Mouse (Mus musculus) urinary bladder, postnatal 0 days (tissue): ENCODE results near the gene Clcf1. TPM values are rescaled to one million over a fixed set of nuclear protein-coding genes. Genes with fewer than 3 reads are reported as not detected.

Source experiments
- microRNA-seq: library from miRNA; unstranded; fragments of <30 nt; microRNA quantifications from one replicate; pipeline ENCODE4, GENCODE M21; 2016
- polyA plus RNA-seq: library from polyadenylated mRNA; unstranded; fragments of >200 nt; fragmentation: Nextera tagmentation; extraction: Ambion mirVana; gene quantifications from 2 replicates; pipeline ENCODE4 v1.2.1, GENCODE M21; 2015

Clcf1 gene
- polyA plus RNA-seq, result 1.8 TPM in 2 replicates

DNA sequence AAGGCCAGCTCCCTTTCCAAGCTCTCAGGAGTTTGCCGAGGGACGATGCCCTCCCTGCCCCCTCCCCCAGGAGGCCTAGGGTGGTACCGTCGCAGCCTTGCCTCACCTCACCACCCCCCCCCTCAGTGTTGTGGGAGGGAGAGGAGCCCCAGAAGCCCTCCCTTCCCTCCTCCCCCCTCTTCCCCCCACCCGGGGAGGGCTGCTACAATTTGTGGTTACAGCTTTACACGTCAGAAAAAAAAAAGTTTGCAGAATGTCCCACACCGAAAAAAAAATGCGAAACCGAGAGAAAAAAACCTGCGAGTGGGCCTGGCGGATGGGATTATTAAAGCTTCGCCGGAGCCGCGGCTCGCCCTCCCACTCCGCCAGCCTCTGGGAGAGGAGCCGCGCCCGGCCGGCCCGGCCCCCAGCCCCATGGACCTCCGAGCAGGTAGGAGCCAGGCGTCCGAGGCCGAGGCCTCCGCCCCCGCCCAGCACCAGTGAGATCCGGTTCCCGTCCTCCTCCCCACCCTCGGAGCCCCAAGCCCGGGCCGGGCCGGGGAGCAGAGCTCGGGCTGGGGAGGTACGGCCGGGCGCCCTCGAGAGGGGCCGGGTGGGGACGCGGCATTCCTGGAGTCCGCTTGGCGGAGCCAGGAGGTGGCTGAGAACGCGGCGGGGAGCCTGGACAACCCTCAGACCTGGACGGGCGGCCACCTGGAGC, at the start of gene Clcf1, which contains the start of gene AC109138.7:
TSS of gene Clcf1 (plus strand) at position 168 of the 700 bp plus-strand sequence.
TSS of gene AC109138.7 (plus strand) at position 287 of the 700 bp plus-strand sequence.

DNA sequence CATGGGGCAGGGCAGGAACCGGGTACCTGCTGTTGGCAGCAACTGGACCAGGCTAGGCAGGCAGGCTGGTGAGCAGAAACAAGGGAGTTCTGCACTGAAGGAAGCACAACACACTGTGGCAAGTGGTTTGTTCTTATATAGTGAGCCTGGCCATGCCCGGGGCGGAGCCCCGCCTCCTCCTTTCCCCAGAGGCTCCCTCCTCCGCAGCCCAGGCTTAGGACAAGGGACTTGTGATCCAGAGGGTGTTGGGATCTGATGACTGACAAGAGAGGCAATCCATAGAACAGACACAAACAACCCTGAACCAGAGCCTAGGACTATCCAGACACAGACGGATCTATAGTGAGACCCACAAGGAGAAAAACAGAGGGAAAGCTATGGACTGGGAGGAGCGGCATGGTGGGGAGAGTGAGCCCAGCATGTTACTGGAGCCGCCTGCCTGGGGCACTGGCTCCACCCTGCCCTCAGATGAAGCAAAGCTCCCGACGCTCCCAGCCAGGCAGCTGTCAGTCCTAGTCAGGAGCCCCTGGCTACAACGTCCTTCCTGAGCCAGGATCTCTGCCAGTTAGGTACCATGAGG, 38.6 kb upstream of the Clcf1 start, which contains the start of gene Carns1:
TSS of gene Carns1 (minus strand) at position 112 of the 580 bp plus-strand sequence.

DNA sequence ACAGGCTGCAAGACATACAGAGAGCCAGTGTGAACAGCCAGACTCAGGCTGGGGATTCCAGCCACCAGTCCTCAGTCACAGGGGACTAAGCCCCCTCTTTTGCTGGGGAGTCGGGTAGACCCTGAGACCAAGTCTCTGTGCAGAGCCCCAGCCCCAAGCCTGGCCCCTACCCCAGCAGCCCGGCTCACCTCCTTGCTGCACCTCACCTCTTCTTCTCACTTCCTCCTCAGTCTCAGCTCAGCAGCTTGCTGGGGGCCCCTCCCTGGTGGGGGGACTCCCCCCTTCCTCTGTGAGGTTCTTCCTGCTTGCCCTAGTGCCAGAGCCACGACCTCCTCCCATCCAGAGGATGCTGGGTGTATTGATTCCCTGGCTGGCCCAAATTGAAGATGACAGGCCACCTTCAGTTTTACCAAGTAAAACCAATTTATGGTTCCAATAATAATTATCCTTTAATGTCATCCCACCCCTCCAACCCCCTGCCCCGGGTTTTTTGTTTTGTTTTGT, 23.2 kb upstream of the Clcf1 start, which contains the start of gene Tbc1d10c:
TSS of gene Tbc1d10c (minus strand) at position 454 of the 504 bp plus-strand sequence.

DNA sequence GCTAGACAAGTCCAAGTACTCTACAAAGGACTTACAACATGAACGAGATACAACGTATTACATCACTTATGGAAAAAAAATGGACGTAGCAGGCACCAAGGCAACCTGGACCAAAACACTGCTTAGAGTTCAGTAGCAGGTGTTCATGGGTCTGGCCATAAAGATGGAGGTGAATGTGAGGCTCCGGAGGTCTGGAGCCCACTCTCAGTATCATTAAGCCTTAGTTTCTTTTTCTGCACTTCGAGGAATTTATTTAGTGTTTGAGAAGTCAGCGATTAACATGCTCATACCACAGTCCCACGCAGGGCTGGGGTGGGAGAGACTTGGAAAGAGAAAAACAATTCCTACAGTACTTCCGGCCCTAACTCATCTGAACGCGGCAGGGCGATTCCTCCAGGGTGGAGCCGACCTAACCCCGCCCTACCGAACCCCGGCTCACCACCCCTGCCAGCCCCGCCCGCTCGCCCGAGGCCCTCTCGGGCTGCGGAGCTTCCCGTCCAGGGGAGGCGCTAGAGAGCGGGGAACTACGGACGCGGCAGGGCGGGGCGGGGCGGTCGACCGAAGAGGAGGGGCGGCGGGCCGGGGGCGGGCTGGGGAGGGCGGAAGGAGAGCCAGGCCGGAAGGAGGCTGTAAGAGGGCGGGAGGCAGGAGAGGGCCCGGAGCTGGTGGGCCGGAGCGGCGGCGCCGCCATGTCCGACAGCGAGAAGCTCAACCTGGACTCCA, 22.3 kb upstream of the Clcf1 start, which contains the start of gene Ppp1ca:
TSS of gene Ppp1ca (plus strand) at position 538 of the 723 bp plus-strand sequence.

DNA sequence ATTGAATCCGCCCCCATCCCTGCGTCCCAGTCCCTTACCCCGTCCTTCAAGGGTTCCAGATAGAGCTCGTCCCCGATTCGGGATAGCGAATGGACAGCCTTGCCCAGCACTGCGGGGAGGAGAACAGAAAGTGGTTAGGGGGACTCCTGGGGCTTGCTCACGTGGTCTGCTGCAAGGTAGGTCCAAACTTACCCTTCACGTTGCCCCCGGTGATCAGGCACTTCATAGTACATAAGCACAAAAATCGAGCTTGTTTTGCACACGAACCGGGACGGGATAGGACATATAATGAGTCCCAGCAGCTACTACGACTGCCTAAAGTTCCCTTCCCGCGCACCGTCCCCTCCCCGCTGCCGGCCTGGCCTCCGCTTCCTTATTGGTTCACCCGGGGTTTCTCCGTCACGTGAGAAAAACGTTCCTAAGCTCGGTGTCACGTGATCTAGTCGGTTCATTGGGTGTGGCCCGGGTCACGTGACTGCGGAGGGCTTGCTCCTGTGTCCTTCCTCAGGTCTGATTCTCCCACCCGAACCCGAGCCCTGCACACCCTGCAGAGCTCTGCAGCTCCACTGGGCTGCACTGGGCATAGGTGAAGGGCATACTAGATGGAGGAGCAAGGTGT, 12.6 kb upstream of the Clcf1 start, which contains the start of gene Rad9a:
TSS of gene Rad9a (minus strand) at position 372 of the 619 bp plus-strand sequence.

DNA sequence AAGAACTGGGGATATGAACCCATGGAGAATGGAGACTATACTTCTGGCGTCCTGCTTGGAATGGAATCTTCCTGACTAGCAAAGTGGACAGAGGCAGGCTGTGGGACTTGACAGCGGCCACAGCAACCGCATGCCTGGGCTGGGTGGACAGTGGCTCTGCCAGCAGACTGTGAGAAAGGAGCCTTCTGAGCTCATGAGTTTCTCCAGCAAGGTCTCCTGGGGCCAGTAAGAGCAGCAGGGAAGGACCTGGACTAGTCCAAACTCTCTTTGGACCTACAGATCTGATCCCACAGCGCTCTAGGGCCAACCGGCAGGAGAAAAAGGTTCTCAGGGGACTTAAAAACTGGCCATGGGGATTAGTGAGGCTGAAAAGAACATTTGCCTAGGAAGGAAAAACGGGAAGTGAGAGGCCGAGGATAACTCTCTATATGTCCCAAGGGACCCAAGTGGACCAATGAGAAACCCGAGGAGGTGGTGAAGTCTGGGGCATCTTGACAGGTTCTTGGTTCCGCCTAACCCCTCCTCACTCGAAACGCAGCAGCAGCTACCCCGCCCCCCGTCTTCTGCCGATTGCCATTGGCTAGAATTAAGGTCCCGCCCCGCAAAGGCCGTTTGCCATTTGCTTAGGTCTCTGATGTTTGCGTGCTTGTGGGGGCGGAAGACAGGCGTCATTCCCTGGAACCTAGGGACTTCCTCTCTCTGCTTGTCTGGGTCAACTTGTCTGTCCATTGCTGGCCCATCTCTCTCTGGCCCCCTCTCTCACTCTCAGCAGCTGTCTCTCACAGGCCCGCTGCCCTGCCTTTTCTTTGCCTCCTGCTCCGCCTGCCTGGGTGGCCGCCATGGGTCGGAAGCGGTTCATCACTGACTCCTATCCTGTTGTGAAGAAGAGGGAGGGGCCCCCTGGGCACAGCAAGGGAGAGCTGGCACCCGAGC, 17.5 kb downstream of the Clcf1 start, which contains the start of gene Pold4:
TSS of gene Pold4 (plus strand) at position 647 of the 933 bp plus-strand sequence.

DNA sequence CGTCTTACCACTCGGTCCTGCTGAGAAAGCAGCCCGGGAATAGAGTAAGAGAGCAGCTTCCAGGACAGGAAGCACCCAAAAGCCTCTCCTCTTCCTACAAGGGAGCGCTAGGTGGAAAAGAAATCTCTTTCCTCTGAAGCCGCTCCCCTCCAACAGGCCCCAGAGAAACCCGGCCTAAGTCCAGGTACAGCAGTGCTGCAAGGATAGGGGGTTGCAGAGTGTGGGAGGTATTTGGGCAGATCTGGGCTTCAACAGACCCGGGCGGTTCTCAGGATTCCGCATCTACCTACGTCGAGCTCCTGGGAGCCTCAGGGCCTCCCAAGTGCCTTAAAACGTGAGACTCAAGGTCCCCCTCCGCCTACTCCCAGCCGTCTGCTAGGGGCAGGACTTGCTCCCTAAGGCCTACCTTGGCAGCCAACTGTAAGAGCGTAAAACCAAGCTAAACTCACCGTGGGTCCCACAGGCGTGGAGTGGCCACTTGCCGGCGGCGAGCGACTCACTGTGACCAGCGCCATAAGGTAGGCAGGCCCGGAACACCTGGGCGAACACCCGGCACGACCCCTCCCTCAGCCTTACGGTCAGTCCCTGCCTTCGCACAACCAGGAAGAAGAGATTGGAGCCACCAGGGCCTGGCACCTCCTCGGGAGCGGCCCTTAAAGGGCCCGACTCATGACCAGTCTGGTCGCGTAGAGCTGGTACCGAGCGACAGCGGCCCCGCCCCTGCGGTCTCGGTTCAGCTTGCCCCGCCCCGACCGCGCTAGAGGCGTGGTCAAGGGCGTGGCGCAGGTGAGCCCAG, 54.7 kb downstream of the Clcf1 start, which contains the start of gene Ssh3:
TSS of gene Ssh3 (minus strand) at position 615 of the 796 bp plus-strand sequence.

Small RNA genes within 50 kb of the gene (microRNA-seq; reads per million reads assigned to microRNA genes)
- gene Gm26115 (not detected), gene Mir6985 (0.93 reads per million)

Other genes starting within 250 kb of the Clcf1 start
- gene Aldh3b2, start 241.9 kb upstream of the Clcf1 start, polyA plus RNA-seq, result 122 and 144 TPM in 2 replicates
- gene Acy3, start 227.7 kb upstream of the Clcf1 start, polyA plus RNA-seq, result 6.1 and 7.0 TPM in 2 replicates
- 0.11 TPM in 1 of 2 replicates, not detected in the other for gene Tbx10, start 221.5 kb upstream of the Clcf1 start, polyA plus RNA-seq
- 29.1 and 36.0 TPM in 2 replicates for gene Nudt8, start 213.7 kb upstream of the Clcf1 start, polyA plus RNA-seq
- 0.82 and 1.3 TPM in 2 replicates for gene Gm49405, start 213.6 kb upstream of the Clcf1 start, polyA plus RNA-seq
- 1.5 and 2.1 TPM in 2 replicates for gene Doc2g, start 210.9 kb upstream of the Clcf1 start, polyA plus RNA-seq
- 170 and 175 TPM in 2 replicates for gene Ndufv1, start 201.4 kb upstream of the Clcf1 start, polyA plus RNA-seq
- 432 and 441 TPM in 2 replicates for gene Gstp1, start 176.3 kb upstream of the Clcf1 start, polyA plus RNA-seq
- 21.6 and 25.1 TPM in 2 replicates for gene Gstp2, start 168.2 kb upstream of the Clcf1 start, polyA plus RNA-seq
- 0.33 and 0.52 TPM in 2 replicates for gene Gstp3, start 154.7 kb upstream of the Clcf1 start, polyA plus RNA-seq
- gene Cabp2, start 132.7 kb upstream of the Clcf1 start, polyA plus RNA-seq, result not detected in 2 replicates
- gene Cdk2ap2, start 117.1 kb upstream of the Clcf1 start, polyA plus RNA-seq, result 75.9 and 93.8 TPM in 2 replicates
- 10.2 and 13.2 TPM in 2 replicates for gene Pitpnm1, start 114.2 kb upstream of the Clcf1 start, polyA plus RNA-seq
- 76.9 and 77.9 TPM in 2 replicates for gene Aip, start 88.4 kb upstream of the Clcf1 start, polyA plus RNA-seq
- gene Gpr152, start 74.5 kb upstream of the Clcf1 start, polyA plus RNA-seq, result not detected in 2 replicates
- 0.28 and 0.41 TPM in 2 replicates for gene Cabp4, start 70.2 kb upstream of the Clcf1 start, polyA plus RNA-seq
- gene Coro1b, start 65.6 kb upstream of the Clcf1 start, polyA plus RNA-seq, result 130 and 133 TPM in 2 replicates
- gene Ptprcap, start 60.6 kb upstream of the Clcf1 start, polyA plus RNA-seq, result 0.54 and 0.65 TPM in 2 replicates
- gene Rps6kb2, start 50.9 kb upstream of the Clcf1 start, polyA plus RNA-seq, result 28.6 and 31.4 TPM in 2 replicates
- 5.8 and 7.8 TPM in 2 replicates for gene Carns1, start 38.8 kb upstream of the Clcf1 start, polyA plus RNA-seq
- 1.3 and 1.5 TPM in 2 replicates for gene Tbc1d10c, start 23.0 kb upstream of the Clcf1 start, polyA plus RNA-seq
- 476 and 486 TPM in 2 replicates for gene Ppp1ca, start 22.2 kb upstream of the Clcf1 start, polyA plus RNA-seq
- gene Rad9a, start 12.6 kb upstream of the Clcf1 start, polyA plus RNA-seq, result 12.6 and 15.8 TPM in 2 replicates
- gene AC109138.7, start 119 bp downstream of the Clcf1 start, polyA plus RNA-seq, result not detected in 2 replicates
- gene Pold4, start 17.7 kb downstream of the Clcf1 start, polyA plus RNA-seq, result 44.5 and 63.8 TPM in 2 replicates
- 19.2 and 19.3 TPM in 2 replicates for gene Ssh3, start 54.9 kb downstream of the Clcf1 start, polyA plus RNA-seq
- 7.9 and 8.3 TPM in 2 replicates for gene Ankrd13d, start 68.9 kb downstream of the Clcf1 start, polyA plus RNA-seq
- gene Grk2, start 92.0 kb downstream of the Clcf1 start, polyA plus RNA-seq, result 12.7 and 15.0 TPM in 2 replicates
- gene Kdm2a, start 184.0 kb downstream of the Clcf1 start, polyA plus RNA-seq, result 18.6 and 21.3 TPM in 2 replicates
- 25.0 and 28.7 TPM in 2 replicates for gene Rhod, start 225.2 kb downstream of the Clcf1 start, polyA plus RNA-seq